Mouse (Mus musculus) heart, adult 2 months (tissue): Measurements from ENCODE around the gene Slc25a29. TPM values are rescaled to one million over a fixed set of nuclear protein-coding genes. Genes with fewer than 3 reads are reported as not detected.

ENCODE experiments used
- DNase-seq, 2 experiments: peaks; one replicate each; pipeline ENCODE4 v3.0.0; 2021
- H3K27ac ChIP-seq: fragments of 200-600 bp; 2 replicates; pipeline ENCODE4 v1.8.1; 2022
- H3K27me3 ChIP-seq: fragments of 200-500 bp; 2 replicates; pipeline ENCODE4 v1.6.1; 2012; ENCODE audit warnings: mild to moderate bottlenecking, low read length, inconsistent platforms, mixed read lengths; ENCODE audit not compliant: control insufficient read depth, insufficient read depth
- H3K36me3 ChIP-seq: fragments of 200-500 bp; 2 replicates; pipeline ENCODE4 v1.6.1; 2012; ENCODE audit warnings: low read length, inconsistent platforms; ENCODE audit not compliant: control insufficient read depth, insufficient read depth
- H3K4me1 ChIP-seq: fragments of 200-500 bp; 2 replicates; pipeline ENCODE4 v1.6.1; 2011; ENCODE audit warnings: low read length; ENCODE audit not compliant: control insufficient read depth, insufficient read depth
- H3K4me3 ChIP-seq: fragments of 200-600 bp; 2 replicates; pipeline ENCODE4 v1.8.1; 2022
- H3K79me2 ChIP-seq: fragments of 200-500 bp; replicated peaks from 2 replicates; pipeline ENCODE4 v1.6.1; 2012; ENCODE audit warnings: mild to moderate bottlenecking, inconsistent platforms, low read length, moderate library complexity, mixed read lengths; ENCODE audit not compliant: control insufficient read depth, insufficient read depth
- H3K9ac ChIP-seq: fragments of 200-500 bp; 2 replicates; pipeline ENCODE4 v1.6.1; 2012; ENCODE audit warnings: low read depth, mild to moderate bottlenecking, control low read depth, inconsistent platforms, low read length, mixed read lengths
- CTCF ChIP-seq: fragments of 200-600 bp; IDR thresholded peaks from 2 replicates; pipeline ENCODE4 v1.8.1; 2022; ENCODE audit warnings: antibody characterized with exemption, mild to moderate bottlenecking, moderate library complexity
- EP300 ChIP-seq: fragments of 200-500 bp; IDR thresholded peaks from 2 replicates; pipeline ENCODE4 v1.6.1; 2011; ENCODE audit warnings: low read depth, low read length, control low read depth; ENCODE audit not compliant: insufficient read depth
- POLR2A ChIP-seq: fragments of 200-500 bp; IDR thresholded peaks from 2 replicates; pipeline ENCODE4 v1.6.1; 2011; ENCODE audit warnings: mild to moderate bottlenecking, low read depth, low read length, control low read depth; ENCODE audit not compliant: insufficient read depth
- WGBS: fragments of 180-500 bp; shearing (Covaris S2); methylation state at CpG from one replicate; pipeline ENCODE4 v1.1.7; 2018; 5-methylcytosine and 5-hydroxymethylcytosine counted together
- intact Hi-C: fragments of 180-260 bp; cut with DNase I; formaldehyde crosslinking; loops from one replicate; pipeline ENCODE4 v1.15.1; 2025
- long read RNA-seq: library from polyadenylated mRNA; stranded (forward); transcript quantifications from one replicate; pipeline ENCODE4 v2.0.0, GENCODE M21; 2021
- polyA plus RNA-seq: library from polyadenylated mRNA; depleted of rRNA; stranded (reverse); fragments of >200 nt; gene quantifications from 2 replicates; pipeline ENCODE4 v1.2.3, GENCODE M21; 2012; rRNA removed
- total RNA-seq, 2 experiments: library from RNA; stranded (reverse); gene quantifications; 2 replicates each; pipeline ENCODE4 v1.2.3; 2021

Gene Slc25a29
- total RNA-seq (10 to 100 TPM in 1 of 2 experiments, 1 to 10 TPM in 1; 8.0 to 16.8 TPM), polyA plus RNA-seq (14.2 and 17.3 TPM in 2 replicates)
- long read RNA-seq, transcript Slc25a29-201 (4 exons, 1,976 nt), result major isoform, 12 of 13 reads
- long read RNA-seq, partial matches to known transcripts, result 0 of 13 reads
- long read RNA-seq, other reads (novel, unspliced or antisense), result 1 of 13 reads

- Histone ChIP-seq H3K27ac (peak within 1 kb of the TSS; percentile 95), H3K79me2 (no peaks in the 10 kb centered on the region; the same call in 1 of the 2 replicates), H3K9ac (peak within 1 kb of the TSS; percentile 82), H3K36me3 (no peaks in the 10 kb centered on the region), H3K4me1 (peaks cover 11% of the 10 kb centered on the region), H3K4me3 (peak within 1 kb of the TSS; percentile 72), H3K27me3 (no peaks in the 10 kb centered on the region)
- intact Hi-C loops, result loop anchor here (2.0 kb wide), 2 partner anchors 25 to 41 kb away; no protein-coding TSS in a partner anchor
- DNase-seq, result peak; percentile 97 to 99
- under 1% methylated on average over 53 of the region's 53 CpGs for WGBS
- TF ChIP-seq POLR2A (no peak), EP300 (peak; percentile 59; the same call in 1 of the 2 replicates), CTCF (peak; percentile 48)
These were observed at the start of gene Slc25a29, which contains the start of gene Slc25a47 for GRCm38 (mm10) chr12:108835840-108836409. Slc25a29 (minus strand) TSS chr12:108835883. Slc25a47 (plus strand) TSS chr12:108836046.

DNA sequence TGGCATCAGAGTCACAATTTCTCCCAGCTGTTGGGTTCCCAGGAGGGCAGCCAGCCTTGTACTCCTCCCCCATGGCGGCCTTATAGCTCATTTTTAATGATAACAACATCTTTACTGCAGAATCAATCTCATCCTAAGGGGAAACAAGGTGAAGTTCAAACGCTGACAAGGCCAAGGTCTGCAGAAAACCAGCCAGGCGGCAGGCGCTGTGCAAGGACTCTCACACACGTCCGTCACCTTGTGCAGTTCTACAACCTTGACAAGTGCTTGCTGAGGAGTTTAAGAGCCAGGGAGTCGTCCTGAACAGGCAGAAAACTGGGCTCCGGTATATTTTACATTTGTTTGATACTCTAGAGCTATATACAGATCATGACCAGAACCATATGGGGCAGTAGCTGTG, 47.1 kb upstream of the Slc25a29 start:
- DNase-seq, result no peak
- Histone ChIP-seq H3K9ac (no peak overlapping the region), H3K79me2 (no peaks in the 10 kb centered on the region; the same call in 1 of the 2 replicates), H3K4me1 (peaks cover 3% of the 10 kb centered on the region), H3K27ac (no peak overlapping the region), H3K36me3 (peaks cover 15% of the 10 kb centered on the region), H3K4me3 (no peak overlapping the region), H3K27me3 (no peaks in the 10 kb centered on the region)
- intact Hi-C loops, result loop anchor here (10.0 kb wide), 1 partner anchor 328 kb away; the partner anchor contains the start of gene Evl
- TF ChIP-seq POLR2A (no peak), EP300 (no peak), CTCF (no peak)
- 87% methylated on average over 8 of the region's 8 CpGs for WGBS

DNA sequence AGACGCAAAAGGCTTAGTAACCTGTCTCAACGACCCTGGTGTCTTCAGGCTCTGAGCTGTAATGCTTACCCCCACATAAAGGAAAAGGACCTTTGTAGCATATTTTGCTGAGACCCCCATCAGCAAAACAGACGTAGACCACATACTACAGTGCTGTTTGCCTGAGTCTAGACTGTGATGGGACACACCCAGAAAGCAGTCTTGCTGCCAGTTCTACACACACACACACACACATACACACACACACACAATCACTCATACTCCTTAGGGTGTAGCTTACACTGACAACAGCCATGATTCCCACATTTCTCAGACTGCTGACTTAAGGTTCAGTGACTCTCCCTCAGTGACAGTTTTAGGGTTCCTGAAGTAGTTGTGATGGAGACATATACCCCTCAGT, 45.5 kb upstream of the Slc25a29 start:
- 76% methylated on average over 3 of the region's 3 CpGs for WGBS
- Histone ChIP-seq H3K27me3 (no peaks in the 10 kb centered on the region), H3K79me2 (no peaks in the 10 kb centered on the region; the same call in 1 of the 2 replicates), H3K9ac (no peak overlapping the region), H3K36me3 (peaks cover 5% of the 10 kb centered on the region), H3K27ac (no peak overlapping the region), H3K4me3 (no peak overlapping the region), H3K4me1 (peaks cover 3% of the 10 kb centered on the region)
- DNase-seq, result no peak
- intact Hi-C loops, result loop anchor here (10.0 kb wide), 1 partner anchor 326 kb away; the partner anchor contains the start of gene Evl
- TF ChIP-seq EP300 (no peak), CTCF (no peak), POLR2A (no peak)

GRCm38 (mm10) chr12:108880606-108881005, 44.9 kb upstream of the Slc25a29 start:
- H3K36me3 ChIP-seq, result peaks cover 1% of the 10 kb centered on the region
- no peaks in the 10 kb centered on the region for H3K27me3 ChIP-seq
- no peaks in the 10 kb centered on the region; the same call in 1 of the 2 replicates for H3K79me2 ChIP-seq
- no peak overlapping the region for H3K9ac ChIP-seq
- 92% methylated on average over 5 of the region's 5 CpGs for WGBS
- no peak for TF ChIP-seq CTCF
- no peak for TF ChIP-seq POLR2A
- TF ChIP-seq EP300, result no peak
- H3K4me1 ChIP-seq, result peaks cover 2% of the 10 kb centered on the region
- no peak overlapping the region for H3K4me3 ChIP-seq
- H3K27ac ChIP-seq, result no peak overlapping the region
- intact Hi-C loops, result loop anchor here (10.0 kb wide), 1 partner anchor 326 kb away; the partner anchor contains the start of gene Evl
- DNase-seq, result no peak

GRCm38 (mm10) chr12:108879138-108879537, 43.5 kb upstream of the Slc25a29 start:
- DNase-seq, result no peak
- Histone ChIP-seq H3K4me3 (no peak overlapping the region), H3K27me3 (no peaks in the 10 kb centered on the region), H3K36me3 (no peaks in the 10 kb centered on the region), H3K27ac (no peak overlapping the region), H3K4me1 (no peaks in the 10 kb centered on the region), H3K79me2 (no peaks in the 10 kb centered on the region; the same call in 1 of the 2 replicates), H3K9ac (no peak overlapping the region)
- intact Hi-C loops, result no loop called here
- 84% methylated on average over 4 of the region's 4 CpGs for WGBS
- no peak for TF ChIP-seq POLR2A
- TF ChIP-seq CTCF, result no peak
- no peak for TF ChIP-seq EP300

GRCm38 (mm10) chr12:108873122-108873521, 37.4 kb upstream of the Slc25a29 start:
- 59% methylated on average over 5 of the region's 5 CpGs for WGBS
- H3K4me1 ChIP-seq, result no peaks in the 10 kb centered on the region
- H3K27ac ChIP-seq, result no peak overlapping the region
- H3K27me3 ChIP-seq, result no peaks in the 10 kb centered on the region
- no peak for DNase-seq
- H3K79me2 ChIP-seq, result no peaks in the 10 kb centered on the region
- no peak overlapping the region for H3K4me3 ChIP-seq
- intact Hi-C loops, result no loop called here
- TF ChIP-seq EP300 (no peak), CTCF (no peak), POLR2A (no peak)
- H3K36me3 ChIP-seq, result no peaks in the 10 kb centered on the region
- H3K9ac ChIP-seq, result no peak overlapping the region
